Mouse (Mus musculus): Measurements from ENCODE around the gene Lpxn. TPM values are rescaled to one million over a fixed set of nuclear protein-coding genes. Genes with fewer than 3 reads are reported as not detected.

The Lpxn gene
- polyA plus RNA-seq, 1 experiment = 3.2 TPM

DNA sequence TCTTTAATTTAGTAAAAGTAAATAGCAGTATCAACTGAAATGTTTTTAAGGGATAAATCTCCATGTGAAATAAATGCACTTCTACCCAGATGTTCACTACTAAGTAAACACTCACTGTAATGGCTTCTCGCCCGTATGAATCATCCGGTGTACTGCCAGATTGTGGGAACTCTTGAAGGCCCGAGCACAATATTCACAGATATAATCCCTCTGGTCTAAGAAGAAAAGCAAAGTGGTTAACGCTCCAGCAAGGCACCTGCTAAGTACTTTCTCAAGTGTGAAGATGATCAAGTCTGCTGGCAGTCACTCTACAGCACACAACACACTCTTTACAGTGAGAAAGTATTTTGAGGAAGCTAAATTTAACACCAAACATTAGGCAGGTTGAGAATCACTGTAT is 25.1 kb upstream of the Lpxn start:
- DNase-seq = no peak
- H3K4me1 ChIP-seq (ENCODE audit: control insufficient read depth, insufficient read depth, low read length) = no peaks in the 10 kb centered on the region
- no peak overlapping the region for H3K4me3 ChIP-seq (ENCODE audit: insufficient read depth, low read depth, low read length)
- H3K27ac ChIP-seq (ENCODE audit: insufficient read depth, low read depth, low read length) = no peak overlapping the region
- TF ChIP-seq CTCF (conservative IDR thresholded peaks at IDR 0.05; ENCODE audit: insufficient read depth, insufficient read length, low read depth, low read length) (no peak), POLR2A (IDR thresholded peaks at IDR 0.05; ENCODE audit: low read depth, low read length) (no peak)
- H3K36me3 ChIP-seq (ENCODE audit: control insufficient read depth, insufficient read depth, low read length) = peaks cover 11% of the 10 kb centered on the region
- whole genome bisulfite sequencing = 78% methylated on average over 5 of the region's 5 CpGs
- H3K27me3 ChIP-seq (replicated peaks; ENCODE audit: control insufficient read depth, insufficient read depth, low read length) = no peaks in the 10 kb centered on the region

DNA sequence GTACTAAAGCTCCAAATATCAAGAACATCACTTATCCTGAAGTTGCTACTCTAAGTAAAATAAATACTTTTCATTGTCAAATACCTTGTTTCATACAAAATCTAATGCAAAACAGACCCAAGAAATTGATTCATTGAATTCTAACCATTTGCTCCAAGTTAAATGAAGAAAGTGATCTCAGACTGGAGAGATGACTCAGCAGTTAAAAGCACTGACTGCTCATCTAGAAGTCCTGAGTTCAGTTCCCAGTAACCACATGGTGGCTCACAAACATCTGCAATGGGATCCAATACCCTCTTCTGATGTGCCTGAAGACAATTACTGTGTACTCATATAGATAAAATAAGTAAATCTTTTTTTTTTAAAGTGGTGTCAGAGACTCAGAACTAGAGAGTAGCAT is 15.6 kb upstream of the Lpxn start:
- Histone ChIP-seq H3K36me3 (ENCODE audit: control insufficient read depth, insufficient read depth, low read length) (peaks cover 8% of the 10 kb centered on the region; the same call in 1 of the 2 replicates), H3K4me3 (ENCODE audit: insufficient read depth, low read depth, low read length) (no peak overlapping the region), H3K27me3 (replicated peaks; ENCODE audit: control insufficient read depth, insufficient read depth, low read length) (no peaks in the 10 kb centered on the region), H3K4me1 (ENCODE audit: control insufficient read depth, insufficient read depth, low read length) (no peaks in the 10 kb centered on the region; the same call in 1 of the 2 replicates), H3K27ac (ENCODE audit: insufficient read depth, low read depth, low read length) (no peak overlapping the region; the same call in 1 of the 2 replicates)
- TF ChIP-seq POLR2A (IDR thresholded peaks at IDR 0.05; ENCODE audit: low read depth, low read length) (no peak), CTCF (conservative IDR thresholded peaks at IDR 0.05; ENCODE audit: insufficient read depth, insufficient read length, low read depth, low read length) (no peak)
- no peak for DNase-seq

- no peaks in the 10 kb centered on the region for H3K36me3 ChIP-seq (ENCODE audit: control insufficient read depth, insufficient read depth, low read length)
- no peak for TF ChIP-seq POLR2A (IDR thresholded peaks at IDR 0.05; ENCODE audit: low read depth, low read length)
- no peak for TF ChIP-seq CTCF (conservative IDR thresholded peaks at IDR 0.05; ENCODE audit: insufficient read depth, insufficient read length, low read depth, low read length)
- 84% methylated on average over 2 of the region's 2 CpGs for WGBS
- no peaks in the 10 kb centered on the region; the same call in 1 of the 2 replicates for H3K4me1 ChIP-seq (ENCODE audit: control insufficient read depth, insufficient read depth, low read length)
- no peak overlapping the region for H3K4me3 ChIP-seq (ENCODE audit: insufficient read depth, low read depth, low read length)
- no peak for DNase-seq
- H3K27me3 ChIP-seq (replicated peaks; ENCODE audit: control insufficient read depth, insufficient read depth, low read length) = no peaks in the 10 kb centered on the region
- H3K27ac ChIP-seq (ENCODE audit: insufficient read depth, low read depth, low read length) = no peak overlapping the region
These were observed 9.1 kb upstream of the Lpxn start for GRCm38 (mm10) chr19:12786803-12787395.

GRCm38 (mm10) chr19:12787721-12788120 is 8.3 kb upstream of the Lpxn start:
- H3K27ac ChIP-seq (ENCODE audit: insufficient read depth, low read depth, low read length) = no peak overlapping the region
- H3K4me3 ChIP-seq (ENCODE audit: insufficient read depth, low read depth, low read length) = no peak overlapping the region
- DNase-seq = peak; percentile 27
- H3K4me1 ChIP-seq (ENCODE audit: control insufficient read depth, insufficient read depth, low read length) = no peaks in the 10 kb centered on the region; the same call in 1 of the 2 replicates
- WGBS = 50% methylated on average over 4 of the region's 4 CpGs
- TF ChIP-seq POLR2A (IDR thresholded peaks at IDR 0.05; ENCODE audit: low read depth, low read length) (no peak), CTCF (conservative IDR thresholded peaks at IDR 0.05; ENCODE audit: insufficient read depth, insufficient read length, low read depth, low read length) (no peak)
- no peaks in the 10 kb centered on the region for H3K36me3 ChIP-seq (ENCODE audit: control insufficient read depth, insufficient read depth, low read length)
- no peaks in the 10 kb centered on the region for H3K27me3 ChIP-seq (replicated peaks; ENCODE audit: control insufficient read depth, insufficient read depth, low read length)

DNA sequence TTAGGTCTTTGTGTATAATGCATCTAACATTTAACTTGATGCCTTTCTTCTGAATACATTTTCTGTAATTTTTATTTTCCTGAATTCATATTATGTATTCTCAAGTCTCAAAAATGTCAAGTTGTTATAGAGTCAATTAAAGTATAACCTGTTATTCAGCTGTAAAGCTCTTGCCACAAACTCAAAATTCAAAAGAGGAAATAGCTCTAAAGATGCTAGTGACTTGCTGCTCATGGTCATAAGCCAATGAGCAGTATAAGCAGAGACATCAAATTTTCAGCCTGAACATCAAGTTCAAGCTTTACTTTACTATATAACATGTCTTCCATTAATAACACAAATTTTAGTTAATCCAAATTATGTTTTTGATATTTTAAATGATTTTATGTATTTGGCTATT is 3.6 kb upstream of the Lpxn start:
- no peaks in the 10 kb centered on the region for H3K27me3 ChIP-seq (replicated peaks; ENCODE audit: control insufficient read depth, insufficient read depth, low read length)
- H3K36me3 ChIP-seq (ENCODE audit: control insufficient read depth, insufficient read depth, low read length) = no peaks in the 10 kb centered on the region
- DNase-seq = no peak
- H3K4me3 ChIP-seq (ENCODE audit: insufficient read depth, low read depth, low read length) = no peak overlapping the region
- H3K27ac ChIP-seq (ENCODE audit: insufficient read depth, low read depth, low read length) = no peak overlapping the region
- H3K4me1 ChIP-seq (ENCODE audit: control insufficient read depth, insufficient read depth, low read length) = no peaks in the 10 kb centered on the region; the same call in 1 of the 2 replicates
- TF ChIP-seq CTCF (conservative IDR thresholded peaks at IDR 0.05; ENCODE audit: insufficient read depth, insufficient read length, low read depth, low read length) = no peak
- TF ChIP-seq POLR2A (IDR thresholded peaks at IDR 0.05; ENCODE audit: low read depth, low read length) = no peak

DNA sequence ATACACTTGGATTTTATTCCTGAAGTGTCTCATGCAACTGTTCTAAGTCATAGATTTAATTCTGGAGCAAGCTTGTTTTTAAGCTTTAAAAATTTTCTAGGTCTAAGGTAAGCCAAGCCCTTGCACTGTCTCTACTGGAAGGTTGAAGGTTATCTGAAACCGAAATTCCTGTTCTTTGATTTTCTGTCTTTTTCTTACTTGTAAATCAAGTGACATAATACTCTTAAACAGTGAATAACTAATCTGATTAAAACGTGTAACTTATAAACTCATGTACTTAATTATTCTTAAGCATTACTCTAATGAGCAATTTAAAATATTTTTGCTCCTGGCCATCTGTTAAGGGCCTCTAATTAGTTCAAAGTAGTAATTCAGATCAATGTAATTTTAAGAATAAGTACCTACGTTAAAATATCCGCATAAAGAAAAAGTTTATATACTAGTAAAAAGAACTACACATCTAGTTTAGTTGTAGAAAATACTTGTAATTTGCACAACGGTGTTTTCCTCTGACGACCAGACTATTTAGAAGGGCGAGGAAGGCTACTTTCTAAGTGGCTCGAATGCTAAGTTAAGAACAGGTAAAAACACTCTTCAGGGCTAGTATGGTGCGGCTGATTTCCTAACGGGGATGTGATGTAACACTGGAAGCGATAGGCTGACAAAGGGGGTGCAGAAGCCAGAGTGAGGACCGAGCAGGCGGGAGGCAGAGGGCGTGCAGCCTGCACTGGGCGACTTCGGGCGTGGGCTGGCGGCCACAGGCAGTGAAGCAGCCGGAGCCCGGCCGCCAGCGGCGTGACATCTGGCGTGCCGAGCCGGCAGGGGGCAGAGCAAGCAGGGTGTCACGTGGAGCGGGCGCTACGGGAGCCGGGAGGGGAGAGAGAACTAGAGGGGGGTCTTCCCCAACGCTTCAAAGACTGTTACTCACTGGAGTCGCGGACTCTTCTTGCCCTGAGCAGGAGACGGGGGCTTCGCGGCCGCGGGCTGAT is 1.6 kb upstream of the Lpxn start:
- no peaks in the 10 kb centered on the region for H3K4me1 ChIP-seq (ENCODE audit: control insufficient read depth, insufficient read depth, low read length)
- no peaks in the 10 kb centered on the region for H3K27me3 ChIP-seq (replicated peaks; ENCODE audit: control insufficient read depth, insufficient read depth, low read length)
- DNase-seq = peak; percentile 96
- H3K4me3 ChIP-seq (ENCODE audit: insufficient read depth, low read depth, low read length) = peak overlapping the region; percentile 95
- under 1% methylated on average over 39 of the region's 39 CpGs for WGBS
- H3K36me3 ChIP-seq (ENCODE audit: control insufficient read depth, insufficient read depth, low read length) = no peaks in the 10 kb centered on the region
- TF ChIP-seq CTCF (conservative IDR thresholded peaks at IDR 0.05; ENCODE audit: insufficient read depth, insufficient read length, low read depth, low read length) (peak; percentile 63), POLR2A (IDR thresholded peaks at IDR 0.05; ENCODE audit: low read depth, low read length) (no peak)
- peak overlapping the region; percentile 93 for H3K27ac ChIP-seq (ENCODE audit: insufficient read depth, low read depth, low read length)

- H3K4me3 ChIP-seq (ENCODE audit: insufficient read depth, low read depth, low read length) = peak overlapping the region; percentile 95
- H3K36me3 ChIP-seq (ENCODE audit: control insufficient read depth, insufficient read depth, low read length) = no peaks in the 10 kb centered on the region
- no peak for TF ChIP-seq CTCF (conservative IDR thresholded peaks at IDR 0.05; ENCODE audit: insufficient read depth, insufficient read length, low read depth, low read length)
- TF ChIP-seq POLR2A (IDR thresholded peaks at IDR 0.05; ENCODE audit: low read depth, low read length) = no peak
- WGBS = 5% methylated on average over 60 of the region's 63 CpGs
- DNase-seq = no peak
- peak overlapping the region; percentile 90 for H3K27ac ChIP-seq (ENCODE audit: insufficient read depth, low read depth, low read length)
- no peaks in the 10 kb centered on the region for H3K4me1 ChIP-seq (ENCODE audit: control insufficient read depth, insufficient read depth, low read length)
- H3K27me3 ChIP-seq (replicated peaks; ENCODE audit: control insufficient read depth, insufficient read depth, low read length) = no peaks in the 10 kb centered on the region
These were observed 883 bp upstream of the Lpxn start for GRCm38 (mm10) chr19:12795110-12795509.

Data from kidney, adult 2 months (tissue).